Mouse (Mus musculus) frontal cortex, postnatal 14 days (tissue): ENCODE measurements around the gene Washc3.

ENCODE experiments used
- DNase-seq, 2 experiments: peaks; one replicate each; pipeline ENCODE4 v3.0.0; 2022; ENCODE audit warnings: low spot score in 2 of 2

Gene Washc3

GRCm38 (mm10) chr10:88200951-88201638, at the start of gene Washc3:
Washc3 (plus strand) TSS chr10:88201093.
- DNase-seq, result peak; percentile 88 to 93

- DNase-seq, result no peak
These were observed 49.2 kb upstream of the Washc3 start for GRCm38 (mm10) chr10:88151658-88152057.

- DNase-seq, result no peak
These were observed 38.8 kb upstream of the Washc3 start for GRCm38 (mm10) chr10:88162096-88162495.

DNA sequence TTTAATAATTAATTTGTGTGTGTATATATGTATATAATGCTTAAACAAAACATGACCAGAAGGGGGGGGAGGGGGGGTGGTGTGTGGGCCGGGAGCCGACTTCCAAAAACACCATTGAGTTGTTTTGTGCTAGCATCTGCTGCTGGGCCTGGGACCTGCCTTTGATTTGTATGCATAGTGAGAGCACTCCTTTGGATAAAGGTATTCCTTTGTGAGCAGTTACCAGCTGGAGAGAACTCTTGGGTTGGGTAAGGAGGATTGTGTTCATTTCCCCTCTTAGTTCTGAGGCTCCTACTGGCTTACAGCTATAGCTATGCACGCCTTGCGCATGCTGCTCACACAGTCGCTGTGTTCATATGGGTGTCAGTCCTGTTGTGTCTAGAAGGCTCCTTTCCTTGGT, 38.2 kb upstream of the Washc3 start:
- DNase-seq, result no peak

DNA sequence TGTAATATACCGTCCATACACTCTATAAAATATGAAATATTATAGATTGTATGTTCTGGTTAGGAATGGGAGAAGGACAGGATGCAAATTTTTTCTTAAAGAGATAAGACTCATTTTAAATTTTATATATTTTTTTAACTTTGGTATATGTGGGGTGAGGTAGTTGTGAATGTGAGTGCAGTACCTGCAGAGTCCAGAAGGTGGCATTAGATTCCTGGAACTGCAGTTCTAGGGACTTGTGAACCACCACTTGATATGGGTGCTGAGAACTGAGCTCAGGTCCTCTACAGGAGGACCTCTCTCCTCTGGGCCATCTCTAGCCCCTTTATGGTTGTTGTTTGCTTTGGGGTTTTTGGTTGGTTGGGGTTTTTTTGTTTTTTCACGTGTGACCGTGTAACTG, 34.7 kb upstream of the Washc3 start:
- DNase-seq, result no peak

DNA sequence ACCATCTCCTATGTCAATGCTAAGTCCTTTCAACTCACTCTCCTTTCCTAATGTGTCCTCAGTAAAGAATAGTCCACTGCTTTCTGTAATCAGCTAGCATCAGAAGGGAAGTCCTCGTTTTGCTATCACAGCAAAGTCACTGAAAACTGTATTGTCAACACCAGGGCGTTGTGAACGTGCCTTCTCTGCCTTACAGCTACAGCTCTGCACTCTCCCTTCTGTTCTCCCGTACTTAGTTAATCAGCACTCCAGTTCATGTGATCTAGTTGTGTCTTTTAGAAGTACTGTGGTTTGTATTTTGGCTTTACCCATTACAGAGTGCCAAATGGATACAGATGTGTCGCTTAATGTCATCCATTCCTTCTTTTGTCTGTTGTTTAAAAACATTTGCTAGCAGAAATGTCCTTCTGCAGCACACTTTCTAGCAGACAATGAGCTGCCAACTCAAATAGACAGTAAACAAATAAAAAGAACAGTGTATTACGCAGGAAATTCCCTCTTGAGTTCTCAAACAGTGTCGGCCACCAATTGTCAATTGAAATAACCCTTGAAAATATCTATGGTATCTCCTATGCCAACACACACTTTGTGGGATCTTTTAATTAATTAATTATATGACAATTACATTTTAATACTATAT, 33.3 kb upstream of the Washc3 start:
- DNase-seq, result no peak

GRCm38 (mm10) chr10:88200541-88200940, 352 bp upstream of the Washc3 start:
- DNase-seq, result no peak

DNA sequence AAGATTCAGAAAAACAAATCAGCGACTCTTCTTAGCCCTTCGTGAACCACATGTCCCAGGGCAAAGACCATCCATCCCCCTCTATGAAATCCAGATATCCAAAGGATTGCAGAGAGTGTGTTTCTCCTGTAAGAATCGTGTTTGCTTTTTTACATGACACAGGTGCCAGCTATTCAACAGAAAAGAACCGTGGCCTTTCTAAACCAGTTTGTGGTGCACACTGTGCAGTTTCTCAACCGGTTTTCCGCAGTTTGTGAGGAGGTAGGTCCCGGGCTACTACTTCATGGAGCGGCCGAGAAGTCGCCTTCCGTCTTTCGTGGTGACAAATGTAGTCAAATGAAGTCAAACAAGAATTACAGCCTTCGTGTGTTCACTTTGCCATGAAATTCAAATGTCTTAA, 757 bp downstream of the Washc3 start:
- no peak for DNase-seq

- DNase-seq, result no peak
These were observed 1.7 kb downstream of the Washc3 start for GRCm38 (mm10) chr10:88202581-88202980.

DNA sequence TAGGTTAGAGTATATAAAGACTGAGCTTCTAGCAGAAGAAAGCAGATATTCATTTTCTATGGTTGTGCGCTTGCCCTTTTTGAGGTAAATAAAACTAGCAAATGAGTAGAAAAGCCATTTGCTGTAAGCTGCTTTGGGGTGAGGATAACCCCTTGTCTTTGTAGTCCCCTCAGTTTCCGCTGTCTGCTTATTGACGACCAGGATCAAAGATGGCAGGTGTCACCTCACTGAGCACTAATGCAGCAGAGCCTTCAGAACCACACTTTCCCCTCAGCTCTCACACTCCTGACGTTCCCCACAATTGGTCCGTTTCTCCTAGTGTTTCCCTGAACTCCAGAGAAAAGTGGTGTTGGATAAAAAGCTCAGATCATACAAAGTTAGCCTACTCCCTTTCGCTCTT, 2.3 kb downstream of the Washc3 start:
- DNase-seq, result no peak

DNA sequence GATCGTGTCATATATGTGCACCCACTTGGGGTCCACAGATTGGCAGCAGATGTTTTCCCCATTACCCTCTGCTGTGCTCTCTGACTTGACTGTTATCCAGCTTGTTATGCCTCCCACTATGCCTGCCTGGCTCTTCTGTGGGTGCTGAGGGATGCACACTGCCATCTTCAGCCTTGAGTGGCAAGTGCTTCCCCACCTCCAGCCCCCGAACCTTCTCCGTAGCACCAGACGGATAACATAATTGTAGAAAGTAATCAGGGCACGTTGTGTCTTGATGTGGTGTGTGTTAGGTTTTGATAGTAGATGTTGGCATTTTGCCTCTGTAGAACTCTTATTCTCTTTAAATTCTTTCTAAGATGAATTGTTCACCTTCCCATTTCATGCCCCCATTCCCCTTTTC, 11.8 kb downstream of the Washc3 start:
- DNase-seq, result no peak

DNA sequence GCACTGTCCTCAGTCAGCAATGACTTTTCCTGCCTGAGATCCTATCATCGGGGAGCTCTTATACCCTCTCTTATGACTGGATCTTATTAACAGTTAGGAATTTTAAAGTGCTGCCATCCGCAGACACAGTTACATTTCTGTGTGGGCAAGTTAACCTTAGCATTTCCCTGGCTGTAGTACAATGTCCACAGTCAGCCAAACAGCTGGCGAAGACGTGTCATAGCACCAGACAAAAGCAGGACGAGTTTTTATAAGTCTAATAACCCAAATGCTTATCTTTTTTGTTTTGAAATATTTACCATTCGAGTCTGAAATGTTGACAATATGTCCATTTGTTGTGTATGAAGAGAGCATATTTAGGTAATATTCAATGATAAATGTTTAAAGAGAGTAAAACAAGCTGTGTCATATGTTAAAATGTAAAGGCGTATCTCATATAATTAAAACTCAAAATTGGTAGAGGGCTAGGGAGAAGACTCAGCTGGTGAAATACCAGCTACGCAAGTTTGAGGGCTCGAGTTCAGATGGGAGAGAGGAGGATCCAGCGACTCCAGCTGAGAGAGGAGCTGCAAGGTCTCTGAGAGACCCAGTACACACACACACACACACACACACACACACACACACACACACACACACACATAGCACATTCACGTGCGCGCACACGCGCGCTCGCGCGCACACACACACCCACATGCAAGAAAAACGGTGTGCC, 14.1 kb downstream of the Washc3 start:
- DNase-seq, result no peak

GRCm38 (mm10) chr10:88218161-88218560, 17.3 kb downstream of the Washc3 start:
- no peak for DNase-seq

DNA sequence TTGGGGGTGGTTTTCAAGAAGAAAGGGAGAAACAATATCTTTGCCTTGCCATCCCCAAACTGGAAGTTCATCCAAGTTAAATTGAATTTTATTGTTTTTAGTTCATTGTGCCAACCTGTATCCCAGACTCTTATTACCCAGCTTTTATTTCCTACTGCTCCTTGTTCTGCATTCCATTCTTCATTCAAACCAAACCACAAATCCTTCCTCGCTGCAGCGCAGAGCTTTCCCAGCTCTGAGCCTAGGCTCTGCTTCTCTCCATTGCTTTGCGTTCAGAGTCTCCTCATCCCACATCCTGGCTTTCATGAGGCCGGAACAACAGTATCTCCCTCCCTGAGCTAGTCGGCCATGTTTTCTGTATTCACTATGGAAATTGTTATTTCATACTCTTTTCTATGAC, 20.8 kb downstream of the Washc3 start:
- no peak for DNase-seq

- DNase-seq, result no peak
These were observed 24.5 kb downstream of the Washc3 start for GRCm38 (mm10) chr10:88225421-88225820.

DNA sequence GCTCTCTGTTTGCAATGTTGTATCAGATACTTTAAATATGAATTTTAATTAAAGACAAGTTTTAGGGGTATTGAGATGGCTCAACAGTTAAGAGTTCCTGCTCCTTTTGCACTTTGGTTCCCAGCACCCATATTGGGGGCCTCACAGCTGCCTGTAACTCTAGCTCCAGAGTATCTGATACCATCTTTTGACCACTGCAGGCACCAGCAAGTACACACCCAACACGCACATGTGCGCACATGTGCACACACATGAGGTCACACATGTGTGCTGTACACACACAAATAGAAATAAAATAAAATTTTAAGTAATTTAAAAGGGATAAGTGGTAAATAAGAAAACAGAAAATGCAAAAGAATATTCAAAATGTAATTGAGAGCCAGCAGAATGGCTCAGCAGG, 27.1 kb downstream of the Washc3 start:
- DNase-seq, result no peak

DNA sequence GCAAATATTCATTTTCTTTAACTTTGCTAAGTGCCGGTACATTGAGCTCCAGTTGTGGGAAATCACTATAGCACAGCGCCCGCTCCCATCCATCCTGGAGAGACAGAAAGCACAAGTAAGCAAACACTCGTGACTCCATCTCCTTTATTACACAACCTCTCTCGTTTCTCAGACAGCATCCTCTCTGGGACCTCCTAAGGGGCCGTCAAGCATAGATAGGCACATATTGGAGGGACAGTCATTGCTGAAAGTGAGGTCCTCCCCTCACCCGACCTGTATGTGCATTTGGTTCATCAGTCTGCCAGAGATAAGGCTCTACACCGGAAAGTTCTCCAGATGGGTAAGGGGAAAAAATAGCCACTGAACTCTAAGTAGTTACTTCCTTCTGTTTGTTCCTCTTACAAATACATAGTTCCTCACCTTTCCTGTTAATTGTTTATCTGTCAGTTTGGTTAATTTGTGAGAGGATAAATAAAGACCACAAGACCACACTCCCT, 27.7 kb downstream of the Washc3 start:
- no peak for DNase-seq

- DNase-seq, result no peak
These were observed 30.8 kb downstream of the Washc3 start for GRCm38 (mm10) chr10:88231671-88232070.

GRCm38 (mm10) chr10:88232765-88233164, 31.9 kb downstream of the Washc3 start:
- DNase-seq, result no peak

DNA sequence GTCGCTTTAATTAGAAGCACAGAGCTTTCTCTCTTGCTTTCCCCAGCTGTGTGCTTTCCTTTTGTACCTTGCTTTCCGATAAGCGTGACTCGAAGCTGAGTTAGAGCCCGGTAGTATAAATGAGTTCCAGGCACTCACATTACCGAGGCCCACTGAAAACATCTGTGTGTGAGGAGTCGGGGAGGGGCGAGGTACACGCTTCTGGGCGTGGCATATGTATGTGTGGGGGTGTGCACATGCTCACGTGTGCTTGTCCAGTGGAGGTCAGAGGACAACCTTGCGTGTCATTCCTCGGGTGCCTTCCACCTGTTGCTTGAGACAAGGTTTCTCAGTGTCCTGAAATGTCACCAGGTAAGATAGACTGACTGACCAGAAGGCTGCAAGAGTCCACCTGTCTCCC, 43.8 kb downstream of the Washc3 start:
- DNase-seq, result no peak

GRCm38 (mm10) chr10:88250300-88250699, 49.4 kb downstream of the Washc3 start:
- no peak for DNase-seq

GRCm38 (mm10) chr10:88252121-88252862, 51.4 kb downstream of the Washc3 start:
- DNase-seq, result no peak
